Mouse (Mus musculus): ENCODE results near the gene Kif3b. TPM values are rescaled to one million over a fixed set of nuclear protein-coding genes. Genes with fewer than 3 reads are reported as not detected.
A peak's percentile ranks its signal among the peaks of the same experiment; 100 is the strongest.
"Not testable (repeated sequence)": the region's sequence is repeated elsewhere in the genome, so short reads cannot be mapped to it uniquely, and the experiment has no call there.

Gene Kif3b
- polyA plus RNA-seq, 1 experiment from 2014 or later = 1.9 TPM

GRCm38 (mm10) chr2:153270231-153270915 lies 20.8 kb upstream of the Kif3b start:
- H3K9ac ChIP-seq (ENCODE audit: low read depth, low read length); H3K4me3 ChIP-seq (ENCODE audit: low read depth, low read length); H3K4me2 ChIP-seq (ENCODE audit: low read depth, low read length); H3K9me3 ChIP-seq (replicated peaks; ENCODE audit: control insufficient read depth, low read length); H3K27me3 ChIP-seq (ENCODE audit: control insufficient read depth, insufficient read depth, low read depth, low read length); H3K27ac ChIP-seq (ENCODE audit: low read length); H3K36me3 ChIP-seq (ENCODE audit: control insufficient read depth, insufficient read depth): not testable (repeated sequence)
- peaks cover 17% of the 10 kb centered on the region for H3K4me1 ChIP-seq (ENCODE audit: control insufficient read depth, low read depth, low read length)
- ATAC-seq (ENCODE audit: low read depth) = peak; percentile 28
- WGBS (ENCODE audit: insufficient replicate concordance) = 27% methylated on average over 8 of the region's 8 CpGs

- not testable (repeated sequence) for H3K9ac ChIP-seq (ENCODE audit: low read depth, low read length); H3K27me3 ChIP-seq (ENCODE audit: control insufficient read depth, insufficient read depth, low read depth, low read length); H3K36me3 ChIP-seq (ENCODE audit: control insufficient read depth, insufficient read depth); H3K9me3 ChIP-seq (replicated peaks; ENCODE audit: control insufficient read depth, low read length); H3K4me3 ChIP-seq (ENCODE audit: low read depth, low read length); H3K27ac ChIP-seq (ENCODE audit: low read length); H3K4me2 ChIP-seq (ENCODE audit: low read depth, low read length)
- peak; percentile 71 for ATAC-seq (ENCODE audit: low read depth)
- WGBS (ENCODE audit: insufficient replicate concordance) = 31% methylated on average over 6 of the region's 6 CpGs
- H3K4me1 ChIP-seq (ENCODE audit: control insufficient read depth, low read depth, low read length) = peaks cover 17% of the 10 kb centered on the region
These were observed 16.9 kb upstream of the Kif3b start for GRCm38 (mm10) chr2:153274200-153274918.

- no peak overlapping the region for H3K4me2 ChIP-seq (ENCODE audit: low read depth, low read length)
- no peak overlapping the region for H3K9ac ChIP-seq (ENCODE audit: low read depth, low read length)
- peak; percentile 23; the same call in 1 of the 2 replicates for ATAC-seq (ENCODE audit: low read depth)
- H3K4me1 ChIP-seq (ENCODE audit: control insufficient read depth, low read depth, low read length) = peaks cover 14% of the 10 kb centered on the region
- 69% methylated on average over 6 of the region's 6 CpGs for WGBS (ENCODE audit: insufficient replicate concordance)
- H3K36me3 ChIP-seq (ENCODE audit: control insufficient read depth, insufficient read depth) = no peaks in the 10 kb centered on the region
- 0 out of 2 replicates have a peak overlapping the region, but pooled peaks have one; percentile 16 for H3K27ac ChIP-seq (ENCODE audit: low read length)
- H3K4me3 ChIP-seq (ENCODE audit: low read depth, low read length) = no peak overlapping the region
- no peaks in the 10 kb centered on the region for H3K27me3 ChIP-seq (ENCODE audit: control insufficient read depth, insufficient read depth, low read depth, low read length)
- no peaks in the 10 kb centered on the region for H3K9me3 ChIP-seq (replicated peaks; ENCODE audit: control insufficient read depth, low read length)
These were observed 16.3 kb upstream of the Kif3b start for GRCm38 (mm10) chr2:153274919-153275247.

GRCm38 (mm10) chr2:153275577-153275976 lies 15.6 kb upstream of the Kif3b start:
- 31% methylated on average over 3 of the region's 3 CpGs for WGBS (ENCODE audit: insufficient replicate concordance)
- H3K4me1 ChIP-seq (ENCODE audit: control insufficient read depth, low read depth, low read length) = peaks cover 12% of the 10 kb centered on the region
- H3K4me3 ChIP-seq (ENCODE audit: low read depth, low read length); H3K4me2 ChIP-seq (ENCODE audit: low read depth, low read length); H3K9ac ChIP-seq (ENCODE audit: low read depth, low read length); ATAC-seq (ENCODE audit: low read depth); H3K9me3 ChIP-seq (replicated peaks; ENCODE audit: control insufficient read depth, low read length); H3K36me3 ChIP-seq (ENCODE audit: control insufficient read depth, insufficient read depth); H3K27me3 ChIP-seq (ENCODE audit: control insufficient read depth, insufficient read depth, low read depth, low read length); H3K27ac ChIP-seq (ENCODE audit: low read length): not testable (repeated sequence)

DNA sequence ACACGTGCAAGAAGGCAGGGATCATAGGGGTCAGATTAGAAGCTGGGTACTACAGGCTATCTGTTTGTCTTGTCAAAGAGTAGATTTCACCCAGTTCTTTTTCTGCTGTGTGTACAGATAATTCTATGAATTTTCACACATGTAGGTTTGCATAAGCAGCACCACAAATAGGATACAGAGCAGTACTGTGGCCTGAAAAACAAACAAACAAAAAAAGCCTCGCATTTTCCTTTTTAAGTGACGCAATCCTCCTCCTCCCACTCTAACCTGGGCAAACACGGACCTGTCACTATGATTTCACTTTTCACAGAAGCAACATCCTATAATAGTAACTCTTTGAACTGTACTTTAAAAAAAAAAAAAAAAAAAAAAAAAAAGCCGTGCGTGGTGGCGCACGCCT lies 14.8 kb upstream of the Kif3b start:
- H3K4me3 ChIP-seq (ENCODE audit: low read depth, low read length) = no peak overlapping the region
- no peak overlapping the region for H3K9ac ChIP-seq (ENCODE audit: low read depth, low read length)
- H3K9me3 ChIP-seq (replicated peaks; ENCODE audit: control insufficient read depth, low read length) = no peaks in the 10 kb centered on the region
- 74% methylated on average over 8 of the region's 8 CpGs for WGBS (ENCODE audit: insufficient replicate concordance)
- no peak overlapping the region for H3K27ac ChIP-seq (ENCODE audit: low read length)
- H3K27me3 ChIP-seq (ENCODE audit: control insufficient read depth, insufficient read depth, low read depth, low read length) = no peaks in the 10 kb centered on the region
- no peak for ATAC-seq (ENCODE audit: low read depth)
- peaks cover 5% of the 10 kb centered on the region for H3K4me1 ChIP-seq (ENCODE audit: control insufficient read depth, low read depth, low read length)
- no peaks in the 10 kb centered on the region for H3K36me3 ChIP-seq (ENCODE audit: control insufficient read depth, insufficient read depth)
- H3K4me2 ChIP-seq (ENCODE audit: low read depth, low read length) = no peak overlapping the region

DNA sequence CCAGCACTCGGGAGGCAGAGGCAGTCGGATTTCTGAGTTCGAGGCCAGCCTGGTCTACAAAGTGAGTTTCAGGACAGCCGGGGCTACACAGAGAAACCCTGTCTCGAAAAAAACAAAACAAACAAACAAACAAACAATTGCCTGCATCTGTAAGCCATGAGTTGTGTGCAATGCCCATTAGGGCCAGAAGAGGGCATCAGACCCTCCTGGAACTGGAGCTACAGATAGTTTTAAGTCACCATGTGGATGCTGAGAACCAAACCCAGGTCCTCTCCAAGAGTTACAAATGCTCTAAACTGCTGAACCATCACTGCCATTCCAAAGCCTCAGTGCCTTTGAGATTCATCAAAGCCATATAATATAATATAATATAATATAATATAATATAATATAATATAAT lies 14.4 kb upstream of the Kif3b start:
- not testable (repeated sequence) for ATAC-seq (ENCODE audit: low read depth); H3K4me2 ChIP-seq (ENCODE audit: low read depth, low read length); H3K4me1 ChIP-seq (ENCODE audit: control insufficient read depth, low read depth, low read length); H3K36me3 ChIP-seq (ENCODE audit: control insufficient read depth, insufficient read depth); H3K27me3 ChIP-seq (ENCODE audit: control insufficient read depth, insufficient read depth, low read depth, low read length); H3K4me3 ChIP-seq (ENCODE audit: low read depth, low read length); H3K9ac ChIP-seq (ENCODE audit: low read depth, low read length); H3K27ac ChIP-seq (ENCODE audit: low read length); H3K9me3 ChIP-seq (replicated peaks; ENCODE audit: control insufficient read depth, low read length)
- WGBS (ENCODE audit: insufficient replicate concordance) = 81% methylated on average over 5 of the region's 5 CpGs

DNA sequence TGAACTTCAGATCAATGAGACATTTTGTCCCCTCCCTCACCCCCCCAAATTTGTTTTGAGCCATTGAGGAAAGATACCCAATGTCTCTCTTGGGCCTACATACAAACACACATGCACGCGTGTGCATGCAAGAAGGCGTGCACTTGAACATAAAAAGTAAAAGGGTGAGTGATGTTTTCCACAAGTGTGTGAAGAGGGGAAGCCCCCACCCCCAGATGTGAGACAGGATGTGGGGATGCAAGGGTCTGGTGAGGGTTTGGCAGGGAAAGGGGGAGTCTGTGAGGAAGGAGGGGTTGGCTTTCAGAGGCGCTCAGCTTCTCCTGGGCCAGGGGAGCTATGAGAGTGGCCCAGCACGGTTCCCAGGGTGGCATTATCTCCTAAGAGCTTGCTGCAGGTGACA lies 12.9 kb upstream of the Kif3b start:
- 80% methylated on average over 5 of the region's 5 CpGs for WGBS (ENCODE audit: insufficient replicate concordance)
- no peaks in the 10 kb centered on the region for H3K27me3 ChIP-seq (ENCODE audit: control insufficient read depth, insufficient read depth, low read depth, low read length)
- no peak overlapping the region for H3K27ac ChIP-seq (ENCODE audit: low read length)
- peaks cover 5% of the 10 kb centered on the region for H3K4me1 ChIP-seq (ENCODE audit: control insufficient read depth, low read depth, low read length)
- no peak overlapping the region for H3K4me2 ChIP-seq (ENCODE audit: low read depth, low read length)
- H3K9me3 ChIP-seq (replicated peaks; ENCODE audit: control insufficient read depth, low read length) = no peaks in the 10 kb centered on the region
- no peaks in the 10 kb centered on the region for H3K36me3 ChIP-seq (ENCODE audit: control insufficient read depth, insufficient read depth)
- no peak overlapping the region for H3K4me3 ChIP-seq (ENCODE audit: low read depth, low read length)
- H3K9ac ChIP-seq (ENCODE audit: low read depth, low read length) = no peak overlapping the region
- no peak for ATAC-seq (ENCODE audit: low read depth)

GRCm38 (mm10) chr2:153283919-153284318 lies 7.3 kb upstream of the Kif3b start:
- Histone ChIP-seq H3K4me3 (ENCODE audit: low read depth, low read length) (no peak overlapping the region), H3K9ac (ENCODE audit: low read depth, low read length) (no peak overlapping the region), H3K36me3 (ENCODE audit: control insufficient read depth, insufficient read depth) (no peaks in the 10 kb centered on the region), H3K4me2 (ENCODE audit: low read depth, low read length) (no peak overlapping the region), H3K27ac (ENCODE audit: low read length) (no peak overlapping the region), H3K9me3 (replicated peaks; ENCODE audit: control insufficient read depth, low read length) (no peaks in the 10 kb centered on the region), H3K4me1 (ENCODE audit: control insufficient read depth, low read depth, low read length) (no peaks in the 10 kb centered on the region; the same call in 1 of the 2 replicates), H3K27me3 (ENCODE audit: control insufficient read depth, insufficient read depth, low read depth, low read length) (no peaks in the 10 kb centered on the region)
- 70% methylated on average over 6 of the region's 6 CpGs for WGBS (ENCODE audit: insufficient replicate concordance)
- no peak for ATAC-seq (ENCODE audit: low read depth)

- no peaks in the 10 kb centered on the region for H3K36me3 ChIP-seq (ENCODE audit: control insufficient read depth, insufficient read depth)
- H3K27ac ChIP-seq (ENCODE audit: low read length) = no peak overlapping the region
- no peak for ATAC-seq (ENCODE audit: low read depth)
- H3K4me3 ChIP-seq (ENCODE audit: low read depth, low read length) = no peak overlapping the region
- H3K4me2 ChIP-seq (ENCODE audit: low read depth, low read length) = no peak overlapping the region
- no peak overlapping the region for H3K9ac ChIP-seq (ENCODE audit: low read depth, low read length)
- whole genome bisulfite sequencing (ENCODE audit: insufficient replicate concordance) = 43% methylated on average over 4 of the region's 4 CpGs
- no peaks in the 10 kb centered on the region for H3K9me3 ChIP-seq (replicated peaks; ENCODE audit: control insufficient read depth, low read length)
- H3K27me3 ChIP-seq (ENCODE audit: control insufficient read depth, insufficient read depth, low read depth, low read length) = no peaks in the 10 kb centered on the region
- H3K4me1 ChIP-seq (ENCODE audit: control insufficient read depth, low read depth, low read length) = peaks cover 5% of the 10 kb centered on the region
These were observed 4.7 kb upstream of the Kif3b start for GRCm38 (mm10) chr2:153286524-153286923.

All from liver, embryonic 16.5 days (tissue).